Mouse (Mus musculus): Measurements from ENCODE around the gene Arid5b. TPM values are rescaled to one million over a fixed set of nuclear protein-coding genes. Genes with fewer than 3 reads are reported as not detected.

Arid5b gene
- polyA plus RNA-seq (2012; rRNA removed): 1.0 and 1.3 TPM in 2 replicates
- 3.3 and 3.9 TPM in 2 replicates for polyA plus RNA-seq (2014; fragmentation: Nextera tagmentation; extraction: Ambion mirVana)

- Histone ChIP-seq H3K27me3 (ENCODE audit: control insufficient read depth, insufficient read depth, low read length) (peaks cover 22% of the 10 kb centered on the region), H3K4me2 (ENCODE audit: low read depth) (peak within 1 kb of the TSS; percentile 72), H3K9ac (replicated peaks) (peak within 1 kb of the TSS; percentile 46), H3K36me3 (replicated peaks; ENCODE audit: control insufficient read depth, insufficient read depth, low read depth) (no peaks in the 10 kb centered on the region), H3K27ac (no peak within 1 kb of the TSS), H3K9me3 (ENCODE audit: control insufficient read depth, low read length) (no peaks in the 10 kb centered on the region), H3K4me1 (replicated peaks; ENCODE audit: control insufficient read depth in 2 of 2, insufficient read depth in 2 of 2, low read length in 1 of 2) (peaks cover 0 to 1% of the 10 kb centered on the region in 2 experiments; a peak in 1 of 4 replicates), H3K4me3 (ENCODE audit: insufficient read depth in 1 of 2, low read depth in 2 of 2, low read length in 2 of 2) (peak within 1 kb of the TSS; percentile 59 to 66)
- TF ChIP-seq EP300 (IDR thresholded peaks at IDR 0.05; ENCODE audit: low read depth) (no peak), CTCF (IDR thresholded peaks at IDR 0.05; ENCODE audit: low read depth) (no peak)
- ATAC-seq (ENCODE audit: insufficient read depth) (no peak), DNase-seq (ENCODE audit: low read depth in 3 of 3, low spot score in 3 of 3) (no peak)
- WGBS (ENCODE audit: insufficient replicate concordance): under 1% methylated on average over 24 of the region's 24 CpGs
These were observed at the start of gene Arid5b for GRCm38 (mm10) chr10:68278632-68279361. Gene Arid5b, minus strand, starts transcription at chr10:68278740.

- no peak overlapping the region for H3K4me2 ChIP-seq (ENCODE audit: low read depth)
- ATAC-seq (ENCODE audit: insufficient read depth) (no peak), DNase-seq (ENCODE audit: low read depth in 3 of 3, low spot score in 3 of 3) (no peak)
- 47% methylated on average over 6 of the region's 6 CpGs for WGBS (ENCODE audit: insufficient replicate concordance)
- no peak overlapping the region for H3K9ac ChIP-seq (replicated peaks)
- H3K4me1 ChIP-seq (replicated peaks; ENCODE audit: control insufficient read depth in 2 of 2, insufficient read depth in 2 of 2, low read length in 1 of 2): no peaks in the 10 kb centered on the region
- no peaks in the 10 kb centered on the region for H3K36me3 ChIP-seq (replicated peaks; ENCODE audit: control insufficient read depth, insufficient read depth, low read depth)
- no peak overlapping the region for H3K4me3 ChIP-seq (ENCODE audit: insufficient read depth in 1 of 2, low read depth in 2 of 2, low read length in 2 of 2)
- no peak for TF ChIP-seq CTCF (IDR thresholded peaks at IDR 0.05; ENCODE audit: low read depth)
- no peak for TF ChIP-seq EP300 (IDR thresholded peaks at IDR 0.05; ENCODE audit: low read depth)
- no peaks in the 10 kb centered on the region for H3K27me3 ChIP-seq (ENCODE audit: control insufficient read depth, insufficient read depth, low read length)
- H3K9me3 ChIP-seq (ENCODE audit: control insufficient read depth, low read length): no peaks in the 10 kb centered on the region
- H3K27ac ChIP-seq: no peak overlapping the region
These were observed 46.8 kb upstream of the Arid5b start for GRCm38 (mm10) chr10:68325378-68325777.

GRCm38 (mm10) chr10:68324061-68324460, 45.5 kb upstream of the Arid5b start:
- WGBS (ENCODE audit: insufficient replicate concordance): 72% methylated on average over 11 of the region's 11 CpGs
- H3K36me3 ChIP-seq (replicated peaks; ENCODE audit: control insufficient read depth, insufficient read depth, low read depth): no peaks in the 10 kb centered on the region
- no peak overlapping the region for H3K4me3 ChIP-seq (ENCODE audit: insufficient read depth in 1 of 2, low read depth in 2 of 2, low read length in 2 of 2)
- no peak overlapping the region for H3K9ac ChIP-seq (replicated peaks)
- no peak overlapping the region for H3K27ac ChIP-seq
- no peak overlapping the region for H3K4me2 ChIP-seq (ENCODE audit: low read depth)
- no peaks in the 10 kb centered on the region for H3K4me1 ChIP-seq (replicated peaks; ENCODE audit: control insufficient read depth in 2 of 2, insufficient read depth in 2 of 2, low read length in 1 of 2)
- H3K9me3 ChIP-seq (ENCODE audit: control insufficient read depth, low read length): no peaks in the 10 kb centered on the region
- no peak for TF ChIP-seq EP300 (IDR thresholded peaks at IDR 0.05; ENCODE audit: low read depth)
- no peak for TF ChIP-seq CTCF (IDR thresholded peaks at IDR 0.05; ENCODE audit: low read depth)
- ATAC-seq (ENCODE audit: insufficient read depth) (no peak), DNase-seq (ENCODE audit: low read depth in 3 of 3, low spot score in 3 of 3) (no peak)
- no peaks in the 10 kb centered on the region for H3K27me3 ChIP-seq (ENCODE audit: control insufficient read depth, insufficient read depth, low read length)

DNA sequence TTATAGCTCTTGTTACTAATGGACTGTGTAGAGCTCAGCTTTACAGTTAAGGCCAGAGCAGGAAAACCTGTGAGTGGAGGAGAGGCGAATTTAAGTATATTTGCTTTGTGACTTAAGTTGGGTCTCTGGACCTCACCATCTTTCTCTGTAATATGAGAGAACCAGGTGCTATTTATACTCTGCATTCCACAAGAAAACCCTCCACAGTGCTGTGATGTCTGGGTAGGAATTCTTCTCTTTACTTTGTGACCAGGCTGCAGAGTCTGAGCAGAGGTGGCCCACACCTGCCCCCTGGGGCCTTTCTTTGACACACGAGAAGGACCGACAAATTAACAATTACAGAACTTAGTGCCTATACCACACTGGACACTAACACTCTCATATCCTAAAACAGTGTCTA, 44.6 kb upstream of the Arid5b start:
- DNase-seq (ENCODE audit: low read depth in 3 of 3, low spot score in 3 of 3) (no peak), ATAC-seq (ENCODE audit: insufficient read depth) (no peak)
- Histone ChIP-seq H3K4me1 (replicated peaks; ENCODE audit: control insufficient read depth in 2 of 2, insufficient read depth in 2 of 2, low read length in 1 of 2) (no peaks in the 10 kb centered on the region; a peak in 1 of 4 replicates), H3K36me3 (replicated peaks; ENCODE audit: control insufficient read depth, insufficient read depth, low read depth) (no peaks in the 10 kb centered on the region), H3K27me3 (ENCODE audit: control insufficient read depth, insufficient read depth, low read length) (no peaks in the 10 kb centered on the region), H3K9ac (replicated peaks) (no peak overlapping the region), H3K27ac (no peak overlapping the region), H3K9me3 (ENCODE audit: control insufficient read depth, low read length) (no peaks in the 10 kb centered on the region), H3K4me2 (ENCODE audit: low read depth) (no peak overlapping the region), H3K4me3 (ENCODE audit: insufficient read depth in 1 of 2, low read depth in 2 of 2, low read length in 2 of 2) (no peak overlapping the region)
- TF ChIP-seq CTCF (IDR thresholded peaks at IDR 0.05; ENCODE audit: low read depth) (no peak), EP300 (IDR thresholded peaks at IDR 0.05; ENCODE audit: low read depth) (no peak)
- 66% methylated on average over 3 of the region's 3 CpGs for WGBS (ENCODE audit: insufficient replicate concordance)

- H3K27me3 ChIP-seq (ENCODE audit: control insufficient read depth, insufficient read depth, low read length): no peaks in the 10 kb centered on the region
- TF ChIP-seq CTCF (IDR thresholded peaks at IDR 0.05; ENCODE audit: low read depth): no peak
- no peak for TF ChIP-seq EP300 (IDR thresholded peaks at IDR 0.05; ENCODE audit: low read depth)
- H3K4me3 ChIP-seq (ENCODE audit: insufficient read depth in 1 of 2, low read depth in 2 of 2, low read length in 2 of 2): no peak overlapping the region
- ATAC-seq (ENCODE audit: insufficient read depth) (no peak), DNase-seq (ENCODE audit: low read depth in 3 of 3, low spot score in 3 of 3) (no peak)
- 66% methylated on average over 4 of the region's 4 CpGs for WGBS (ENCODE audit: insufficient replicate concordance)
- no peaks in the 10 kb centered on the region for H3K36me3 ChIP-seq (replicated peaks; ENCODE audit: control insufficient read depth, insufficient read depth, low read depth)
- no peak overlapping the region for H3K9ac ChIP-seq (replicated peaks)
- no peaks in the 10 kb centered on the region for H3K9me3 ChIP-seq (ENCODE audit: control insufficient read depth, low read length)
- H3K27ac ChIP-seq: no peak overlapping the region
- H3K4me1 ChIP-seq (replicated peaks; ENCODE audit: control insufficient read depth in 2 of 2, insufficient read depth in 2 of 2, low read length in 1 of 2): no peaks in the 10 kb centered on the region; a peak in 1 of 4 replicates
- no peak overlapping the region for H3K4me2 ChIP-seq (ENCODE audit: low read depth)
These were observed 42.4 kb upstream of the Arid5b start for GRCm38 (mm10) chr10:68320986-68321385.

All from liver, embryonic 14.5 days (tissue).